Mouse (Mus musculus) heart, postnatal 36 days (tissue): Measurements from ENCODE around the gene Cpz. TPM values are rescaled to one million over a fixed set of nuclear protein-coding genes. Genes with fewer than 3 reads are reported as not detected.

Experiments
- DNase-seq, 2 experiments: peaks; one replicate each; pipeline ENCODE4 v3.0.0; 2021 to 2022
- intact Hi-C: fragments of 180-260 bp; cut with DNase I; formaldehyde crosslinking; loops from one replicate; pipeline ENCODE4 v1.15.1; 2025
- total RNA-seq, 2 experiments: library from RNA; stranded (reverse); gene quantifications; 2 replicates each; pipeline ENCODE4 v1.2.3; 2021

Gene Cpz
- 1 to 10 TPM in 1 of 2 experiments, under 1 TPM in 1; 0.60 to 1.0 TPM for total RNA-seq

- DNase-seq, result no peak
- intact Hi-C loops, result no loop called here
Measured at GRCm38 (mm10) chr5:35525469-35526123, at the start of gene Cpz. Gene Cpz (minus strand): TSS chr5:35525698.

DNA sequence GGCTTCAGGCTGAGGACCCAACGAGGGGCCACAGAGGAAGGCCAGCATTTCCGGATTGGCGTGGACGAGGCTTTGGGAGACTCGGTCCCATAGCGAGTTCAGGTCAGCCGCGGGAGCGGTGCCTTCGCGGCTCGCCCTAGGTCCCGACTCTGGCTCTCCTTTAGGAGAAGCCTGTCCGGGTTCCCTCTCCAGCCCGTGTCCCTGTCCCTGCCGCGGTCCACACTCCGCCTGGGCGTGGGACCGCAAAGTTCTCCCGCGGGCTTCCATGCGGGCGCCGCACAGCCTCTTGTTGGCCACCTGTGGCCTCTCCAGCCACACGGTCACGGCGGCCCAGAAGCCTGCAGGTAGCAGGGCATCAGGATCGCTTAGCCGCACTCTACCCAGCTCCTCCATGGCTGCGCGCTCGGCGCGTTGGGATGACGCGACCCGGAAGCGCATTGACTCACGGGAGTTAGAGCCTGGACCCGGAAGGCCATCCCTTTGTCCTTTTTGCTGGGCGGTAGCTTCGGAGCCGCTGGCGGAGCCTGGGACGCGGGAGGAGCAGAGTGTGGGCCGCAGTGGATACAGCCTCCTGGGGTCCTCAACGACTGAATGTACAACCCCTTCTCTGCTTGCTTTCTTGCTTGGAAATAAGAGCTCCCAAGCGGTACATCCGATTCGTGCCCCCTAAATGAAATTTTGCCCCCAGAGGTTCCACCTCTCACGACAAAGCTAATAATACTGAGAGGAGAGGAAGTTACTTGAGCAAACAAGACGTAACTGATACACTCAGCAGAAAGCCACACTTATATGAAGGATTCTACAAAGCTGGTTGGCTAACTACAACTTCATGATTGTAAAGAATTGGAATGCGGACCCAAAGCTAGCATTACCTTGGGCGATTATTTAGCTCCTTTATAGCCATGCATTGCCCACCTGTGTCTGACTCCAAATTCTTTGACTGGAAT is 49.4 kb upstream of the Cpz start, which contains the start of gene Trmt44:
Trmt44 (minus strand) TSS at position 418 of the 947 bp plus-strand sequence.
- DNase-seq, result peak; percentile 92 to 95
- intact Hi-C loops, result no loop called here

DNA sequence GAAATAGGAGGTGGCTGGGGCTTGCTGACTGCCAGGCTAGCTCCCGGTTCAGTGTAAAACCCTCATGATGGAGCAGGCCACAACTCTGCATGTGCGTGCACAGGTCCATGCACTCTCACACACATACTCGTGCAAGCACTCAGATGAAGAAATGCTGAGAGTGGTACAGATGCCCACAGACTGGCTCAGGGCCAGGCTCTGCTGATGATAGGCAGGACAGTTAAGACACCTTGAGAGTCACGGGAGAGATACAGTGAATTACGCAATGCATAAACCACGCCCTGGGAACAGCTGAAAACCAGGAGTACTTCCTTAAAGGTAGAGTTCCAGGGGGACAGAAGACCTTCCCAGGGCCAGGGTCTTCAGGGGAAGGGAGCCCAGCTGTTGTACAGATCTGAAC is 46.0 kb upstream of the Cpz start:
- no peak for DNase-seq
- intact Hi-C loops, result no loop called here

DNA sequence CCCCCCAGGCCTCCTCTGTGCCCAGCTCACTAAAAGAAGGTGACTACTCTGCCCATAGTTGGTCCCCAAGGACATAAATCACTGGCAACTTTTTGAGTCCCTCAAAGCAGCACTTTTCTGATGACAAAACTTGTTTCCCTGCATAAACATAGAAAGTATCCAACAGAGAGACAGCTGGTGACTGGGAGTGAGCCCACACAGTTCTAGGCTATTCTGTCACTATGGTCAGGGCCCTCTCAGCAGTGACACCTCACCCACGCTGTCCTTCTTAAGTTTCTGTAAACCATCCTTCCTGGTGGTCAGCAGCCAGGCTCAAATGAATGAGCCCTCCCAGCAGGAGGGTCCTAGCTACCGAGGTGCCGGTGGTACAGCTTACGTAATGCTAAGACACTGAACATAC is 41.1 kb upstream of the Cpz start:
- intact Hi-C loops, result no loop called here
- no peak for DNase-seq

DNA sequence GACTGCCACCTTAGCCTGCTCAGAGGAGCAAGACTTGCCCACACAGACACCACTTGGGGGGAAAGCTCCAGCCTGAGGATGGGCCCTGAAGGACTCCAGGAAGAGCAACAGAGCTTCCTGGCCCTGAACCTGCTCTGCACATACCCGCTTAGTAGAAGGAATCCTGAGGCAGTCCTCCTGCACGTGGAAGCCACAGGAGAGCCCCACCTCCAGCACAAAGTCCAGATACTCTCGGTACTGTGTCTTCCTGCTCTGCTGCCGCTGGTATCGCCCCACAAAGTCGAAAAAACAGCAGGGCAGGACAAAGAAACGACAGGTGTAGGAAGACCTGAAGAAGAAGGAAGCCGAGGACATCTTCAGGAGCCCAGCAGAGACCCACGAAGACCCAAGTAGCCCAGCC is 39.7 kb upstream of the Cpz start:
- intact Hi-C loops, result no loop called here

DNA sequence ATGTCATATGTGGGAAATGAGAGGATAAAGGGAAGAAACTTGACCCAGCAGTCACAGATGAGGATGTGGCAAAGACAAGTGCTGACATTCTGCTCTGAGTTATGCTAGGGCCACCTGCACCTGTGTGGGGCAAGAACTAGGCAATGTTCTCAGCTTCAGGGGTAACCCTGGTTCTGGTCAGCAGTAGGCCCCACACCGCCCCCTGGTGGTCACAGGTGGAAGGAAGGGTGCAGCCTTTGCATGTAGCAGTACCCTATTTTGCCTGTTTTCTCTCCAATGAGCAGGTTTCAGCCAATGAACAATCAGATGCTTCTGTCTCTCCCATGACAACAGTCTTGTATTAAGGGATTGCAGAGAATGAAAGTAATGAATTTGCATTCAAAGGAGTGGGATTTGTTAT is 38.0 kb upstream of the Cpz start:
- peak; percentile 74 to 84 for DNase-seq
- intact Hi-C loops, result loop anchor here (1.0 kb wide), 1 partner anchor 40 kb away; no protein-coding TSS in a partner anchor

More for the DNA sequence above, 39.7 kb upstream of the Cpz start:
- DNase-seq, result no peak

GRCm38 (mm10) chr5:35562616-35563015 is 37.1 kb upstream of the Cpz start:
- intact Hi-C loops, result loop anchor here (1.0 kb wide), 1 partner anchor 39 kb away; no protein-coding TSS in a partner anchor
- no peak for DNase-seq

GRCm38 (mm10) chr5:35559447-35559846 is 33.9 kb upstream of the Cpz start:
- DNase-seq, result peak in 1 of 2 experiments; percentile 20
- intact Hi-C loops, result no loop called here

DNA sequence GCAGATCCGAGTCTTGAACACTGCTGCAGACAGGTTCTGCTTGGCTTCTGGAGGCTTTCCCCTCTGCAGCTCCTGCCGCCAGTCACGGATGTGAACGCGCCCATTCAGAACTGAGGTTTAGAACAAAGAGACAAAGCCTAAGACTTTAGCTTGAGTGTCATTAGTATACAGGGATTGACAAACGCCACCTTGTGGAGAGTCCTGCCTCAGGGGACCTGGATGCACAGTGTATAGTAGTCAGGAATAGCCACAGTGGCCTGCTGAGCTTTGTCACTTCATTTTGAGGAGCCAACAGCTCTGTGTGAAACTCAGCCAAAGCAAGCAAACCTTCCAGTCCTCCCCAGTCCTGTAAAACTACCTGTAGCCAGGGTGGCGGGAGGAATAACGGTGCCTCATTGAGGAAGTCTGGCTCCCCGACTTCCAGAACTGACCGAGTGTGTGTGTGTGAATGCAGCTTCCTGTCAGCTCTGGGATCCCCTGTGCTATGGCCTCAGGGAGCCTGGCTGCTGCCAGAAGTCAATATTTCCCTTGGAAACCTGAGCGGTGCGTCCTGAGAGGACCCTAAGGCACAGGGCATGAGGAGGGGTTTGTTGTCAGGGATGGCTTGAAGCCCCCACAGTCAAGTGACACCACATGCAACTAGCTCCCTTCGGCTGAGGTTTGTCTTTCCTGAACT is 32.6 kb upstream of the Cpz start:
- intact Hi-C loops, result no loop called here
- DNase-seq, result peak; percentile 16

DNA sequence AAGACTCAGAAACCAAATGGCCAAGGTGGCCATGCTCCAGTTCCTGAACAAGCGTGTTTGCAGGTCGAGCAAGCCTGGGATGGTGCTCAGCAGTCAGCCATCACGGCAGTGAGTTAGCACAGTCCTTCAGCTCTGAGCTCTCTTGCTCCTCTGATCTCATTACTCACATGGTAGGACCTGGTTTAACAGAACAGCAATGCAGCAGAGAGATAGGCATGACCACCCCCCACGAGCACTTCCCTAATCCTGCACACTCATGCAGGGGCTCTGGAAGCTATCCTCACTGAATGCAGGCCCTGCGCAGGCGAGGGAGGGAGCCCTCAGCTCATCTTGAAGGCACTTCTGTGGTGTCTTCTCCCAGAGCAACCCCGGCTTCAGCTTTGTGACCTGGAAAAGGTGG is 30.9 kb upstream of the Cpz start:
- intact Hi-C loops, result no loop called here
- no peak for DNase-seq

DNA sequence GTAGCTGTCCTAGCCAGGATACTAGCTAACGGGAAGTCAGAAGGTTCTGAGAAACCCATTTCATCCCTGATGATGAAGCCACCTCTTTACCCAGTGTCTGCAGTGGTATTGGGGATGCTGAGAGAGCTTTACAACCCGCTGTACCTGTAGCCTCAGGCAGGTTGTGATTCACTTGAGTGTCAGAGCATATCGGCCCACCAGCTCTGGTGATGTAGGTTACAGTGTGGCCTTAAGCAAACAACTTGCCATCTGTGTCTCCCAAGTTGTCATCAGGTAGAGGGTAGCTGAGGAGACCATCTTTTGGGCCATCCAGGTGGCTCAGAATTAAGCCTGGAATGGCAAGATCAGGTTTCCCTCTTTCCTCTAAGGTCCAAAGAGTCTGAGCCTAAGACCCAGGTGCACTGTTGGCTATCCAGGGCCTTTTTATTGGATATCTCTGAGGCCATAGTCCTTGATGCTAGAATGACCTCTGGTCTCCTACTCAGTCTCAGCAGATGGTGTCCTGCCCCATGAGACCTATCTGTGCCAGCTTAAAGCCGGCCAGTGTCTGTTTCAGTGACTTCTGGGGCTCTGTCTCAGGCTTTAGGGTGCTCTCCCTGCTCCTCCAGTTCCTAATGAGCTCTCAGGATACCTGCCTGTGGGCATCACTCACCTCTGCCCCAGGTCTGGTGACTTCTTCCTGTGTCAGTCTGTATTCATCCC is 27.5 kb upstream of the Cpz start:
- DNase-seq, result no peak
- intact Hi-C loops, result no loop called here

DNA sequence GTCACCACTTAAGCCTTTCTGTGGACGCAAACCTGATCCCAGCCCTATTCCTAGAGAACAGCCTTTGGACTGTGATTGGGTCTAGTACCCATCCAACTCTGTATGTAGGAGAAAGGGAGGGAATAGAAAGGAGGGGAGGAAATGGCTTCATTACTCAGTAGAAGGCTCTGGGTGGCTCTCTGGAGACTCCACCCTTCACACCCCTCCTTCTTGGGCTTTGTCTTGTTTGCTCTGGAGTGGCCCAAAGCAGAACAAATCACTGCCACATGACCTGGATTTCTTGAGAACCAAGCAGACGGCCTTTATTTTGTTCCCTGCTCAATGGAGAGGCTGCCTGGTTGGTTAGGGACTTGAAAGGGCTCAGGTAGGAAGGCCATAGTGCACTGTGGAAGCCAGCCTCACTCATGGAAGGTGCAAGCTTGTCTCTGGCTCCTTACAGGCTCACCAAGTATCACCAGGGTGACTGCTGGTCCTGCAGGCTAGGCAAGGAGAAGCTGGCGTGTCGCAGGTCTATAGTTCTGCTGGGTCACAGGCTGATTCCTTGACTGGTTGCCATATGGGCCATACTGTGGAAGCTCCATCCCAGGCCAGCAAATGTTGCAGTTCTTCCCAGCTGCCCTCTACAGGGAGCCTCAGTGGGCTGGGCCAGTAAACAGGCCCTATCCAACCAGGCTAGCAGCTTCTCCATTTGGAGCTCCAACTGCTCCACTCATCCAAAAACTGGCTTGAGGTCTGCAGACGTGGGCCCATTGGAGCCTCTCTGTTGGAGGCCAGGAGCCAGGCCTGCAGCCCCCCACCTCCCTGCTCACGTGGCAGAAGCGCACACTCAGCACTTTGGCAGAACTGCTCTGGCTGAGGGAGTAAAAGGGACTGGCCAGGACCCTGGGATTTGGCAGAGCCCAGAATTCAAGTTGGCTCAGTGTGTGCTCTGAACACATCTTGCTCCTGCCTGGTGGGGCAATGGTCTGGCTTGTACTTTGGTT is 26.6 kb upstream of the Cpz start:
- intact Hi-C loops, result no loop called here
- peak; percentile 13 to 17 for DNase-seq

DNA sequence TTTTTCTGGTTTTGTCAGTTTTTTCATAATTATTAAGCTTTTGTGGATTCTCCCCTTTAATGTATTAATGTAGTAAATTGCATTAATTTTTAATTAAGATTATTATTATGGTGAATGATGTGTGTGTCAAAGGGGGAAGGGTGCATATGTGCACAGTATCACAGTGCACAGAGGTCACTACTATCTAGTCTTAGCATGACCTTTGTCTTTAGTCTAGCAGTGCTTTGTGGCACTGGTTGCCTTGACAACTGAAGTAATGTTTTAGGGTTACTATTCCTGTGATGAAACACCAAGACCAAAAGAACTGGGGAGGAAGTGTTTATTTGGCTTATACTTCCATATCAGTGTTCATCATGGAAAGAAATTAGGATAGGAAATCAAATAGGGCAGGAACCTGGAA is 20.6 kb upstream of the Cpz start:
- intact Hi-C loops, result no loop called here
- DNase-seq, result no peak

GRCm38 (mm10) chr5:35541059-35541790 is 15.7 kb upstream of the Cpz start:
- intact Hi-C loops, result no loop called here
- DNase-seq, result no peak

DNA sequence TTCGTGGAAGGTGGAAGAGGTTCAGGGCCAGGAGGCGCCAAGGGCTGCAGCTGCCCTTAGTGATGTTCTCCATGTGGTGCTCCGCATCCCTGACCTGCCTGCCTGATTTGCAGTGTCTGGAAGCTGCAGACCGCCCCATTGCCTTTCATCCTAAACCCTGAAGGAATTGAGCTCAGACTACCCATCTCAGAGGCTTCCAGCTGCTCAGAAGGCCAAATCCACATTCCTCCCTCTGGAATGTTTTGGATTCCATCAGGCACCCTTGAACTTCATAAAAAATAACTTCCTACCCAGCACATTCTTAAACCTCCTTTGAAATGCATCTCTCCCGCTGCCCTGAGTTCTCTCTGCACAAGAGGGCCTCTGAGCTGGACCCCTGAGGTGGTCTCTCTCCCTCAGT is 15.1 kb upstream of the Cpz start:
- intact Hi-C loops, result no loop called here

GRCm38 (mm10) chr5:35539576-35539975 is 14.1 kb upstream of the Cpz start:
- intact Hi-C loops, result no loop called here
- DNase-seq, result no peak

More for the DNA sequence above, 15.1 kb upstream of the Cpz start:
- no peak for DNase-seq

DNA sequence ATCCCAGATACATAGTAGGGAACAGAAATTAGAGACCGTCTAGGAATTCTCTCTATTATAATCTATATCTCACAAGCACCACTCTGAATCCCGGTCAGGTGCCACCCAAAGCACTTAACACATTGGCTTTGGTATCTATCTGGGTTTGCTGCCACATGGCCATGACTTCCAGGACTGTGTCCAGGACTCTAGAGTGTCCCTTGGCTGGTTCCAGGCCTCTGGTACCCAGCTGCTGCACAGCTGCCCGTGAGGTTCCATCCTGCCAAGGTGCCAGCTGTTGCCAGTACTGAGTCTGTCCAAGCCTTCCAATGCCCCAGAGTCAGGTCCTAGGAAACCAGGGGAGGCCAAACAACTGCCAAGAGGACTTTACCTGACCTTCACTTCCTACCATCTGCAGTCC is 12.5 kb upstream of the Cpz start:
- intact Hi-C loops, result no loop called here
- DNase-seq, result peak in 1 of 2 experiments; percentile 23

DNA sequence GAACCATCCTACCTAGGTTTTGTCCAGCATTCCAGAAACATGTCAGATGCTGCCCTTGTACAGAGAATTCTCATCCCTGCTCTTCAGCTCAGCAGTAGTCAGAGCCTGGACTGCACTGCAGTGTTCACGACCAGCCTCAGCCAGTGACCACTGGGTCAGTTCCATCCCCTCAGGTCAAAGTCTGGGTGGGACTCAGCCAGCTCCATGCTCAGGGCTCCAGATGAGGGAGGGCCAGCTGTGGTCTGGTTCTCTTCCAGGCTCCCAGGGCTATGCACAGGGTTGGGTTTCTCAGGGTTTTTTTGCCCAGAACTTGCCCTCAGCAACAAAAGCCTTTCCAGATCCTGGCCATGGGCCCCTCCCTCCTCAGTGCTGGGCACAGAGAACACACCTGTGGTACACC is 12.0 kb upstream of the Cpz start:
- intact Hi-C loops, result no loop called here

DNA sequence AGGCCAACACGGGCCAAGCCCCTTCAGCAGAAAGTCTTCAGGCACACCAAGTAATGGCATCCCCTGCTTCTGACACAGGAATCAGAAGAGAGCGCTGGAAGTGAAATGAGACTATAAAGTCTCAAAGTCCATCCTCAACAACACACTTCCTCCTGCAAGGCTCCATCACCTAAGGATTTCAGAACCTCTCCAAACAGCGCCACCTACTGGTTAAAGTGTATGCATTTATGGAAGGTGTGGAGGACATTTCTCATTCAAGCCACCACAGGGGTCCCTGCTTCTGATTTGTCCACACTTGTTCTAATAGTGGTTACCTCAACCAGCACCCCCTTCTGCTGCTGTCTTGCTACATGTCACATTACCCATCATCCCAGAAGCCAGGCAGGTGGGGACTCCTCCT is 10.8 kb upstream of the Cpz start:
- no peak for DNase-seq
- intact Hi-C loops, result no loop called here

More for the DNA sequence above, 12.0 kb upstream of the Cpz start:
- no peak for DNase-seq
